Mouse (Mus musculus): ENCODE results near the gene Ddx58.

Gene Ddx58

DNA sequence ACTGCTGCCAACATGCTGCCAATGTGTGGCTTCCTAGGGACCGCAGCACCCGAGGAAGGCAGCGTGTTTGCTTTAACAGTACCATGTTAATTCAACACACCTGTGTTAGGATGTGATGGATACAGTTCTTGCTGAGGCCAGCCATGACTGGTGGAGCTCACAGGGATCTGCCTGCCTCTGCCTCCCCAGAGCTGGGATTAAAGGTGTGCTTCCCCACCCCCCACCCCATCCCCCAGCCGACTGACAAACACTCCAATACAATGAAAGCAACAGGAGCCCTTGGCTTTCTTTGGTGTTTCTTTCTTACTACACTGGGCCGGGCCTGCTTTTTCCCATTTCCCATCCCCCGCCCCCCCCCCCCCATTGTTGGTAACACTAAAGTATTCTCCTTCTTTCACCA is 5.4 kb downstream of the Ddx58 start:
- DNase-seq (ENCODE audit: low spot score in 2 of 2), result no peak

- no peak for DNase-seq (ENCODE audit: low spot score in 2 of 2)
Measured at GRCm38 (mm10) chr4:40233062-40233664, 6.5 kb downstream of the Ddx58 start.

- no peak for DNase-seq (ENCODE audit: low spot score in 2 of 2)
Measured at GRCm38 (mm10) chr4:40229723-40230122, 9.9 kb downstream of the Ddx58 start.

- no peak for DNase-seq (ENCODE audit: low spot score in 2 of 2)
Measured at GRCm38 (mm10) chr4:40227886-40228285, 11.7 kb downstream of the Ddx58 start.

DNA sequence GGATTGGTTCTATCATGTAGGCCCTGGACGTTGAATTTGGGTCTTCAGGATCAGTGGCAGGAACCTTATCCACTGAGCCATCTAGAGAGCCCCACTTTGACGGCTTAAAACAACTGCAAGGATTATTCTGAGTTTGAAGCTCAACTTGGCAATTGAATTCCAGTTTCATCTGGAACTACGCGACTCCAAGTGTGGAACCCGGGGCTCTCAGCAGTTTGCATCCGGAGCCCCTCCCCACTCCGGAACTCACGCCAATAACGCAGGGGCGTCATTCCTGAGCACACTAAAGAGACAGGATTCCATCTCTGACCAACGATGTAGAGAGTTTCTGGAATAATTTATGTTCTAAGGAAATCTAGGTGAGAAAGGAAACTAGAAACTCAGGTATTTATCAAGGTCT is 12.5 kb downstream of the Ddx58 start:
- no peak for DNase-seq (ENCODE audit: low spot score in 2 of 2)

DNA sequence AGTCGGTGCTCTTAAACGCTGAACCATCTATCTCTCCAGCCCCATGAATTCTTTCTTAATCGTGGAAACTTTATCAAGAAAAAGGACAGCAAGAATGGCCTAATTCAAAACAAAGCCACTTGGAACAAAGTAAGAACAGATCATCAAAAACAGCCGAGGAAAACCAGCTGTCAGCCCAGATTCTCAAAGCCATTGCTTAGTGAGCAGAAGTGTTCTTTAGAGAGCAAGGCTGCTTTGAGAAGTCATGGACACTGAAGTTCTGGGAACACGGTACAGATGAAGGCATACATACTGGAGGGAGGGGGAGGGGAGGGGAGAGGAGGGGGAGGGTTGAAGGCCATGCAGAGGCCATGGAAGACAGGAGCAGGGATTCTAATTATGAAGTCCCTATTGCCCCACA is 13.5 kb downstream of the Ddx58 start:
- no peak for DNase-seq (ENCODE audit: low spot score in 2 of 2)

DNA sequence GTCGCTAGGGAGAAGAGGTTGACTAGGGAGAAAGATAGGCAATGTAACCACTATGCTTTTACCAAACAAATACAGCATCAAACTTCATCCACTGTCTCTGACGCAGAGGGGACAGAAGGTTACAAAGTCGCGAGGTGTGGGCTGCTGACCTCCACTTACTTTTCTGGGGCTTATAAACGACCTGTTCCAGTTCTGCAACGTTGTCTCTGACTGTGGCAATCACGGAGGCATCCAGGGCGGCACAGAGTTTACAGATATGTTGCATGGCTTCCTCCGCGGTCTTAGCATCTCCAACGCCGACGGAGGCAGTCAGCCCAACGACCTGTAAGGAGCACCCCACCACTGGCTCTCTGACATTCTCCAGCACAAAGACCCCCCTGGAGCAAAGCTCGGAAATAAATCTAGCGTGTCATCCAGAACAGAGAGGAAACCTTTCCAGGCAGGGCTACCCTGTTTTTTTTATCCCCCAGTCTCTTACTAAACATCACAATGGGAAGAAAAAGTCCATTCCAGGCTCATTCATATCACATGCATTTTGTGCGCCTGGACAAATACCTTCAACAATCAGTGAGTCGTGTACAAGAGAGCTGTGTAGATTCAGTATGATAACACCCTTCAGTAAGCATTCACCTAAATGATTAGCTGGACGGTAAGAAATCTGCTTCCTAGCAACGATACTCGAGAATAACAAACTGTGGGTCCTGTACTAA is 17.6 kb downstream of the Ddx58 start:
- DNase-seq (ENCODE audit: low spot score in 2 of 2), result no peak

DNA sequence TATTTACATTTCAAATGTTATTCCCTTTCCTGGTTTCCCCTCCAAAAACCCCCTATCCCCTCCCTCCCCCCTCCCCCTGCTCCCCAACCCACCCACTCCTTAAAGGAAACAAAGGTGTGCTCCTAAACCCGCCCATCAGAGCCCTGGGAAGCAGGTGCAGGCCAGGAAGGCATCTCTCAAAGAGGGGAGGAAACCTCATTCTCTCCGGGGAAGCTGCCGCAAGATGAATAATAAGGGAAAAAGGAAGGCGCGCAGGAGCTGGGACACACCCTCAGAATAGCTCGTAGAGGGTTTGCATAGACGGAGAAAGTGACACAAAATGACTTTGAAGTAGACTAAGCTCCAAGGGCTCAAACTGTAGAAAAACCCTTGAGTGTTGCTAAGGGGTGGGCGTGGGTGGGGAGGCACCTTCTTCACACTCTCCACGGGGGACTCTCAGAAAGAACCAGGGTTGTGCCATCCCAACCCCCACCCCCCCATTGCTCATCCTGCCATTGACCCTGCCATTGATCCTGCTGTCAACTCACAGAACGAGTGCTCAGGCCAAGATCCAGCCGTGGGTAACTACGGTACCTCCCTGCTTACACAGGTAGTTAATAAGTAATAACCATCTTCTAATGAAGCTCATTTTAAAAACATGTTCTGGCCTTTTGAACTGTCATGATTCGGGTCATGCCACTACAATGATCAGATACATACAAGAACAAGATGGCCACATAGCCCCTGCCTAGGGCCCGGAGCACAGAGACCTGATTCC is 18.4 kb downstream of the Ddx58 start:
- no peak for DNase-seq (ENCODE audit: low spot score in 2 of 2)

DNA sequence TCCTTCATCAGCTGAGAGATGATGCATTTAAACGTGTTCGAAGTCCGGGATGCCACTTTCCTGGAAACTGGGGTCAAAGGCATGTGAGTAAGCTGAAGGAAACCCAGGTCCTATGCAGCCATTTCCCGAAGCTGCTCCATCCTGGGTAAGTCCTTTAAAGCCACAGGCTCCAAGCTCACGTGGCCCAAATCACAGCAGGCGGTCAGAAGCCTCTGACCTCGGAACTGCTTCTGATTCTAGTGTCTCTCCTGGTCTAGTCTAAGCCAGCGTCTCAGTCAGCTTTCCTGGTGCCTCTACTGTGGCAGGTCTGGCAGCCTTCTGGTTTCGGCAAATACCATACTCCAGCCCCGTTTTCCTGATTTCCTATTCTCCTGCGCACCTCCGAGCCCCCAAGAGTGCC is 19.2 kb downstream of the Ddx58 start:
- DNase-seq (ENCODE audit: low spot score in 2 of 2), result no peak

DNA sequence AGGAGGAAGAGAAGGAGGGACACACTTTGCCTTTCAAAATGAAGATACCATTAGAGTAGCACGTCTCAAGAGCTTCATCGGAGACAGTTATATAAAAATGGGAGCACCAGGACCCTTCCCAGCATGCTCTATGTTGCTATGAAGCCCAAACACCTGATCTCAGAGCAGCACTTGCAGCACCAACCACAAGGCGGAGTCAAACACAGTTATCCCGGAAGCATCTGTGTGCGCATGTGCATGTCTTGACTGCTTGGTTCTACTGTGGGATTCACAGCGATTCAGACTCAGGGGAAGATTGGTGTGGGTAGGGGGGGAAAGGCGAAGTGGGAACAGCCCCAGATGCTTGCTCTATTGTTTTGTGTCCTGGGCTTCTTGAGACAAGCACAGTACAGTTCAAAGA is 21.2 kb downstream of the Ddx58 start:
- peak in 1 of 2 experiments; percentile 24 for DNase-seq (ENCODE audit: low spot score in 2 of 2)

- DNase-seq (ENCODE audit: low spot score in 2 of 2), result no peak
Measured at GRCm38 (mm10) chr4:40217910-40218309, 21.7 kb downstream of the Ddx58 start.

GRCm38 (mm10) chr4:40212177-40212576 is 27.5 kb downstream of the Ddx58 start:
- no peak for DNase-seq (ENCODE audit: low spot score in 2 of 2)

DNA sequence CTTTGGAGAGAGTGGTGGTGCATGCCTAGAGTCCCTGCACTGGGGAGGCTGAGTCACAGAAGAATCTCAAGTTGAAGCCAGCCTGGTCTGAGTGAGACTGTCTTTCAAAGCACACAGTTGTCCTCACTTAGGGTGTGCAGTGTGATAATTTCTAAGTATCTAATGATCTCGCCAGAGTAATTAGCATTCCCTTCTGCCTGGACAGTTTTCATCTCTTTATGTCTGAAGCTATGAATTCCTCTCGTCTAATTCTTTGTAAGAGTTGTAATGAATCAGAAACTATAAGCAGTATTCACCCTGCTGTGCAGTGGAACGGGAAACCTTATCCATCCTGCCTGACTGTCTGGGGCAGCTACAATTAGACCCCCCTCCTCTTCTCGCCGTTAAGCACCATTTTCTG is 31.9 kb downstream of the Ddx58 start:
- DNase-seq (ENCODE audit: low spot score in 2 of 2), result no peak

- DNase-seq (ENCODE audit: low spot score in 2 of 2), result no peak
Measured at GRCm38 (mm10) chr4:40205231-40205903, 34.3 kb downstream of the Ddx58 start.

DNA sequence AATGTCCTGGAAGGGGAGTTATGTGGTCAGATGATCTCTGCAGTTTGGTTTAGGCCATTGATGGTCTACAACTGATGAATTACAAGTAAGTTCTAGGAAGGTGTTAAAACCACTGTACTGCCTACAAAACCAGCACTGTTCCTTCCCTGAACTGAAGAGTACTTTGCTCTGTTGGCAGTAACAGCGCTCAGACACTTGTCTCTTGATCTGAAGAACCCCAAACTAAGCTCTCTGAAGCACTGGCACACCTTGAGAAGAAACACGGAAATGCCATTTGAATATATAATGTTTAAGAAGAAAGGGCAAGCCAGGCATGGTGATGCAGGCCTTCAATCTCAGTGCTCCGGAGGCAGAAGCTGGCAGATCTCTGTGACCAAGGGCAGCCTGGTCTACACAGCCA is 35.3 kb downstream of the Ddx58 start:
- DNase-seq (ENCODE audit: low spot score in 2 of 2), result no peak

GRCm38 (mm10) chr4:40202205-40202604 is 37.4 kb downstream of the Ddx58 start:
- DNase-seq (ENCODE audit: low spot score in 2 of 2), result no peak

DNA sequence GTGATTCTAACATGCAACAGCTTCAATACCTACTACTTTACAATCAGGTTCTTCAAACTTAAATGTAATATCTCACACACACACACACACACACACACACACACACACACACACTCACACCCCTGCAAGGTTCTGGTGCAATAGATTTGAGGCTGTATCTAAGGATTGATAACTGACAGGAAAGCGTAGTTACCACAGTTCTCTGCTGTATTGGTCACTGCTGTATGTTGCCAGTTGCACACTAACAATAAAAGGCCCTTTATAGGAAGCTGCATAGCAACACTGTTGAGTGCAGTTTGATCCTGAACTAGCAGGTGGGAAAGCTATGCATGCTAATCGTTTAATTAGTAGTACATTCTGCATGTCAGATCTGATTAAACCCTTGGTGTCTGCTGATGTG is 44.3 kb downstream of the Ddx58 start:
- no peak for DNase-seq (ENCODE audit: low spot score in 2 of 2)

DNA sequence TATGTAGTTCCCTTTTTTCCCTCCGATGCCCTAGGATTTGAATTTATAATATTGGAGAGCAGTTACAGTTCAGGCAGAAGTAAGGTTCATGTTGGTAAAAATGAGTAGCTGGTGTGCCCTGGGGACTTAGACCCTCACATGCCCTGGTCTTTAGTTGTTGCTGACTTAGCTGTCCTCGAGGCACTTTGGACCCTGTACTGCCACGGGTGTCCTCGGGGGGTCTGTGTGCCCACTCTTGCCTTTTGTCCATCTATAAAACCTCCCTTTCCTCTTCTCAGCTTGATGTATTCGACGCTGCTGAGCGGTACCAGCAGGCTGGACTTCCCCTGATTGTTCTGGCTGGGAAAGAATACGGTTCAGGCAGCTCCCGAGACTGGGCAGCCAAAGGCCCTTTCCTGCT is 46.2 kb downstream of the Ddx58 start:
- no peak for DNase-seq (ENCODE audit: low spot score in 2 of 2)

- DNase-seq (ENCODE audit: low spot score in 2 of 2), result no peak
Measured at GRCm38 (mm10) chr4:40192246-40192645, 47.4 kb downstream of the Ddx58 start.

GRCm38 (mm10) chr4:40187956-40188355 is 51.7 kb downstream of the Ddx58 start:
- DNase-seq (ENCODE audit: low spot score in 2 of 2), result no peak

DNA sequence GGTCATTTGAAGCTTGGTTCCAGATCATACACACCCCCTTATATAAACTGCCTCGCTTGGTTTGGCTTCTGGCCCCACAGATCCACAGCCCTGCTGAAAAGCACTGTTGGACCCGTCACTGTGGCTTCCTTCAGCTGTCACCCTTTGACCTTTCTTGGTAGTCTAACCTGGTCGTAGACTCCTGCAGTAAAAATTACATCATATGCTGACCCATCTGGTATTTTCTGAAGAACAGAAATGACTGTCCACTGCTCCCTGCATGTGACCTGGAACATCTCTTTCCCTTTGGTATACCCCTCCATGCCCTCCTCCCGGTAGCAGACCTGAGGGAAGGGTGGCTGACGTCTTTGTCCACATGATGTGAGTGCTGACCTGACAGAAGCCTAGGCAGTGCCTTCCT is 55.2 kb downstream of the Ddx58 start:
- no peak for DNase-seq (ENCODE audit: low spot score in 2 of 2)

DNA sequence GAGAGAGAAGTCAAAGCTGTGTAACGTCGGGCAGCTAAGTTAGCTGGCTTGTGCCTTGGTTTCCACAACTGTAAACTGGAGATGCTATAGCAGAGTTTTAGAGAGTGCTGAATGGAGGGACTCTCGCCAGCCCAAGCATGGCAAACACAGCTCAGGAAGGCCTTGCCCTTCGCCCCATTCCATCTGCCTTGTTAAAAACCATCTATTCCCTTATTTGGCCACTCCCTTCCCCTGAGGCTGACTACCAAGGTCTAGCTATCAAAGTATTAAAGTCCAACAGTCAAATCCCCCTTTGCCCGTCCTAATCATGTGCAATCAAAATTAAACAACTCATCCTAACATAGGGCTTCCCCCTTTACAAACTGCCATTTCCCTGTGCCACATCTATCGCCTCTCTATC is 55.8 kb downstream of the Ddx58 start:
- DNase-seq (ENCODE audit: low spot score in 2 of 2), result no peak
